Comparison of ENCODE assay signal across 12 mouse cellular contexts in the genomic region with DNA sequence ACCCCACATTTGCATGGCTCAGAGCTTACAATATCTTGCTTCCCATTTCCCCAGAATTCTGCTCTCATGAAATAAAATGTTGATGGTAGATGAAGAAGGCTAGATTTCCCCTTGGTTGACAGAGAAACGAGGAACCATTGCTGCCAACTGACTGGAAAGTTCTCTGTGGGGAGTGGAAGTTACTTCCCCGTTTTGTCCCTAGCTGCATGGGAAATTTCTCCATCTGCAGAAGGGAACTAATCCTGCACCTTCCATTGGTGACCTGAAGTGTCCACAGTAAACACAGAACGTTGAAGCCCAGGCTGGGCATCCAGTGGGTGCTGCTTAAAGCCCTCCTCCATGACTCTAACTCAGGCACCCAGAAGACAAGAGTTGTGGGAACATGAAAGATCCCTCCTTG.
"Had no signal": no experiment of that assay in that cellular context is flagged by ENCODE, and none has a peak within 500 bp of the region (broad histone marks: within the 10 kb centered on the region; RNA-seq: fewer than 3 reads in every experiment).

No protein-coding gene starts in this region.

- DNase-seq: lung, adult 18-20 months; lung, embryonic 14.5 days; lung, postnatal 10 days; lung, postnatal 4 days; midbrain, embryonic 14.5 days; retina, postnatal 1 day; right cerebral cortex, adult 18-20 months; right cerebral cortex, postnatal 14 days; thymus, adult 2 months; thymus, postnatal 25 days; thymus, postnatal 4 days had no signal

- ATAC-seq: midbrain, embryonic 16.5 days had no signal
